Mouse (Mus musculus) kidney, embryonic 14.5 days (tissue): ENCODE measurements around the gene Sycp2. TPM values are rescaled to one million over a fixed set of nuclear protein-coding genes. Genes with fewer than 3 reads are reported as not detected.

Experiments used
- ATAC-seq: fragments of 200-750 bp; cut with Nextera tagmentation; 2 replicates; pipeline ENCODE4 v1.8.0; 2017; ENCODE audit warnings: moderate number of reproducible peaks, mild to moderate bottlenecking, moderate TSS enrichment, moderate library complexity; ENCODE audit not compliant: low FRiP score, low TSS enrichment
- H3K27ac ChIP-seq: fragments of 300-500 bp; sonication (generic); 2 replicates; pipeline ENCODE4 v1.5.1; 2014; ENCODE audit warnings: low read depth, mild to moderate bottlenecking, low read length, moderate library complexity, mixed read lengths
- H3K27me3 ChIP-seq: fragments of 300-500 bp; sonication (generic); 2 replicates; pipeline ENCODE4 v1.6.1; 2014; ENCODE audit warnings: mild to moderate bottlenecking, low read length; ENCODE audit not compliant: control insufficient read depth, insufficient read depth
- H3K36me3 ChIP-seq: fragments of 300-500 bp; sonication (generic); 2 replicates; pipeline ENCODE4 v1.6.1; 2014; ENCODE audit warnings: low read length, mixed read lengths; ENCODE audit not compliant: control insufficient read depth, insufficient read depth
- H3K4me1 ChIP-seq: fragments of 300-500 bp; sonication (generic); 2 replicates; pipeline ENCODE4 v1.6.1; 2014; ENCODE audit warnings: low read length, mixed read lengths; ENCODE audit not compliant: control insufficient read depth, insufficient read depth
- H3K4me2 ChIP-seq: fragments of 300-500 bp; sonication (generic); replicated peaks from 2 replicates; pipeline ENCODE4 v1.6.1; 2014; ENCODE audit warnings: low read depth, mild to moderate bottlenecking, low read length
- H3K4me3 ChIP-seq: fragments of 300-500 bp; sonication (generic); 2 replicates; pipeline ENCODE4 v1.5.1; 2014; ENCODE audit warnings: mild to moderate bottlenecking, low read length
- H3K9ac ChIP-seq: fragments of 300-500 bp; sonication (generic); 2 replicates; pipeline ENCODE4 v1.6.1; 2014; ENCODE audit warnings: low read depth, mild to moderate bottlenecking, low read length, moderate library complexity
- H3K9me3 ChIP-seq: fragments of 300-500 bp; sonication (generic); 2 replicates; pipeline ENCODE4 v1.6.1; 2016; ENCODE audit warnings: low read length; ENCODE audit not compliant: control insufficient read depth
- WGBS: fragments of 180-500 bp; shearing (Covaris S2); extraction: QIAGEN DNeasy Blood & Tissue Kit; methylation state at CpG from one replicate; pipeline ENCODE4 v1.1.7; 2014; 5-methylcytosine and 5-hydroxymethylcytosine counted together
- polyA plus RNA-seq: library from polyadenylated mRNA; unstranded; fragments of >200 nt; fragmentation: Nextera tagmentation; extraction: Ambion mirVana; gene quantifications from 2 replicates; pipeline ENCODE4 v1.2.1, GENCODE M21; 2014

Sycp2 gene
- polyA plus RNA-seq, 1 experiment from 2014 or later = not detected

DNA sequence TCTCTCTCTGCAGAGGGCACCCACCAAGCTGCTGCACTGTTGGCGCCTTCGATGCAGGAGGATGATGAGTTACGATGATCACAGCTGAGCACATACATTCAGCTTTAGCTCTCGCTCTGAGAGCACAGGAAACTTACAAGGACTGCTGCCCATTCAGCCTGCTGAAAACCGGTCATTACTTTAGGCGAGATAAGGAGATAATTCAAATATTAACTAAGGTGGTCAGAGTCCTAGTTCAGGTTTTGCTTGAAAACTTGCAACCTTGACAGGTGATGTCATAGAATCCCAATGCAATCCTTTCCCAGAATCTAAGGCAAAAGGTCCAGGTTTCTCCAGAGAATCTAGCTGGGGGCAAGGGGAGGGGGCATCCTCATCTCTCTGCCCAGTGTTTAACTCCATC is 21.9 kb upstream of the Sycp2 start:
- Histone ChIP-seq H3K36me3 (no peaks in the 10 kb centered on the region), H3K4me3 (no peak overlapping the region), H3K4me2 (no peak overlapping the region), H3K9ac (no peak overlapping the region), H3K9me3 (no peaks in the 10 kb centered on the region), H3K27ac (no peak overlapping the region), H3K4me1 (no peaks in the 10 kb centered on the region), H3K27me3 (no peaks in the 10 kb centered on the region)
- 72% methylated on average over 6 of the region's 6 CpGs for WGBS
- ATAC-seq = no peak

- Histone ChIP-seq H3K4me1 (no peaks in the 10 kb centered on the region), H3K27ac (no peak overlapping the region)
- 87% methylated on average over 4 of the region's 4 CpGs for WGBS
These were observed 21.2 kb upstream of the Sycp2 start for GRCm38 (mm10) chr2:178428676-178429075.

GRCm38 (mm10) chr2:178428183-178428582 is 20.7 kb upstream of the Sycp2 start:
- no peaks in the 10 kb centered on the region for H3K9me3 ChIP-seq
- no peak overlapping the region for H3K27ac ChIP-seq
- ATAC-seq = no peak
- no peaks in the 10 kb centered on the region for H3K36me3 ChIP-seq
- H3K9ac ChIP-seq = no peak overlapping the region
- WGBS = 81% methylated on average over 9 of the region's 9 CpGs
- no peak overlapping the region for H3K4me2 ChIP-seq
- no peaks in the 10 kb centered on the region for H3K4me1 ChIP-seq
- H3K27me3 ChIP-seq = no peaks in the 10 kb centered on the region
- no peak overlapping the region for H3K4me3 ChIP-seq

More at GRCm38 (mm10) chr2:178428676-178429075, 21.2 kb upstream of the Sycp2 start:
- Histone ChIP-seq H3K4me2 (no peak overlapping the region), H3K36me3 (no peaks in the 10 kb centered on the region), H3K9ac (no peak overlapping the region), H3K27me3 (no peaks in the 10 kb centered on the region), H3K9me3 (no peaks in the 10 kb centered on the region), H3K4me3 (no peak overlapping the region)
- no peak for ATAC-seq

DNA sequence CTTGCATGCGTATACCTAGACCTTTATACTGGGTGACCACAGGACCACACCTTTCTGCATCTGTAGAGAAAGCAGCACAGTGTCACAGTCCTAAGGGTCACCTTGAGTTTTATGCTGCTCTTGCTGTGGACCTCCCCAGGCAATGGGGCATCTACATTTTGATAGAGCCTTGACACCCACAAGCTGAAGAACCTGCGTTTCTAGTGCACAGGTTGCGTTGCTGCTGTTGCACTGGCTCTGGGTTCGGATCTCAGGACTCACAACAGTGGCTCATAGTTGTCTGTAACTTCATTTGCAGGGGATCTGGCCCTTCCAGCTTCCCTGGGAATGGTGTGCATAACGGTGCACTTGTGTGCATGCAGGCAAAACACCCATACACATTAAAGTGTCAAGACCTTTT is 19.7 kb upstream of the Sycp2 start:
- H3K36me3 ChIP-seq = no peaks in the 10 kb centered on the region
- H3K9ac ChIP-seq = no peak overlapping the region
- H3K4me2 ChIP-seq = no peak overlapping the region
- no peak overlapping the region for H3K27ac ChIP-seq
- WGBS = 79% methylated on average over 5 of the region's 5 CpGs
- no peaks in the 10 kb centered on the region for H3K27me3 ChIP-seq
- H3K4me3 ChIP-seq = no peak overlapping the region
- no peak for ATAC-seq
- no peaks in the 10 kb centered on the region for H3K9me3 ChIP-seq
- H3K4me1 ChIP-seq = no peaks in the 10 kb centered on the region

- H3K9ac ChIP-seq = no peak overlapping the region
- H3K27ac ChIP-seq = no peak overlapping the region
- H3K4me2 ChIP-seq = no peak overlapping the region
- no peaks in the 10 kb centered on the region for H3K9me3 ChIP-seq
- WGBS = 44% methylated on average over 4 of the region's 4 CpGs
- H3K4me1 ChIP-seq = no peaks in the 10 kb centered on the region
- no peaks in the 10 kb centered on the region for H3K36me3 ChIP-seq
- peak; percentile 24; the same call in 1 of the 2 replicates for ATAC-seq
- H3K27me3 ChIP-seq = no peaks in the 10 kb centered on the region
- H3K4me3 ChIP-seq = no peak overlapping the region
These were observed 18.7 kb upstream of the Sycp2 start for GRCm38 (mm10) chr2:178426229-178426628.

DNA sequence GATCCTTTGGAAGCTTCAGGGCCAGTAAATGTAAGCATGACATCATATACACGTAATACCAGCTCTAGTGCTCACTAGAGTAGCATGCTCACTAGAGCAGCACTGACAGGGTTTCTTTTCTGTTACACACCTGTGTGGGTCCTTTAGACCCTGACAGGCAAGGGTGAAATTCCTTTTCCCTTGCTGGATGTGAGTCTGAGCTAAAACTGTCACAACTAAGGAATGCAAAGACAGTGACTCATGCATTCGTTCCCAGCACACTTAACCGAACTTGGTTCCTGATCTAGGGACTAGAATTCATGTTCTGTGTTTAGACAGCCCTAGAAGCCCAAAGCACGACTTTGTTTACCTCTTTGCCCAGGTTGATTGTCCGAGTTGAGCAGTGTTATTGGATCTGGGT is 15.7 kb upstream of the Sycp2 start:
- 76% methylated on average over 5 of the region's 5 CpGs for WGBS
- no peaks in the 10 kb centered on the region for H3K4me1 ChIP-seq
- no peak for ATAC-seq
- H3K9me3 ChIP-seq = no peaks in the 10 kb centered on the region
- no peaks in the 10 kb centered on the region for H3K27me3 ChIP-seq
- no peak overlapping the region for H3K4me3 ChIP-seq
- H3K36me3 ChIP-seq = peaks cover 2% of the 10 kb centered on the region; the same call in 1 of the 2 replicates
- H3K4me2 ChIP-seq = no peak overlapping the region
- no peak overlapping the region for H3K27ac ChIP-seq
- no peak overlapping the region for H3K9ac ChIP-seq

GRCm38 (mm10) chr2:178422186-178422585 is 14.7 kb upstream of the Sycp2 start:
- no peak overlapping the region for H3K27ac ChIP-seq
- no peaks in the 10 kb centered on the region for H3K27me3 ChIP-seq
- H3K4me2 ChIP-seq = no peak overlapping the region
- no peak overlapping the region for H3K4me3 ChIP-seq
- no peak for ATAC-seq
- no peaks in the 10 kb centered on the region for H3K4me1 ChIP-seq
- H3K9ac ChIP-seq = no peak overlapping the region
- no peaks in the 10 kb centered on the region for H3K9me3 ChIP-seq
- H3K36me3 ChIP-seq = peaks cover 2% of the 10 kb centered on the region; the same call in 1 of the 2 replicates
- 55% methylated on average over 2 of the region's 3 CpGs for WGBS

DNA sequence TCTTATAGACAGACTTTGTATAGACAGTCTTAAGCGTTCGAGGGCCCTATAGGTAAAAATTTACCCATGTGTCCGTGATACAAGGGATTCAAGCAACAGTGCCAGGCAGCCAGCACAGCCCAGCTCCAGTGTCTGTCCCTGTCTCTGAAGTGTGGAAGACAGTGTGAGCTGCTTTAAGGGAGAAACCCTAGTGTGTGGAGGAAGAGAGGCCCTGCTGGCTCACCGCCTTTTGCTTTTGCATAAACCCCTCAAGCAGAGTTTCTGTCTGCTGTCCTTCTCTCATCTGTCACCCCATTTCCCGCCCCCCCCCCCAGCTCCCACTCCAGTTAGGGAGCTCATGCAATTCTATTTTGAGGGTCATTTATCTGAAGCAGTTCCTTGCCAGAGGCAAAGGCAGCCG is 14.1 kb upstream of the Sycp2 start:
- Histone ChIP-seq H3K27me3 (no peaks in the 10 kb centered on the region), H3K27ac (no peak overlapping the region), H3K4me2 (no peak overlapping the region), H3K4me3 (no peak overlapping the region), H3K9ac (no peak overlapping the region), H3K9me3 (no peaks in the 10 kb centered on the region), H3K36me3 (peaks cover 2% of the 10 kb centered on the region; the same call in 1 of the 2 replicates), H3K4me1 (no peaks in the 10 kb centered on the region)
- WGBS = 45% methylated on average over 6 of the region's 6 CpGs
- ATAC-seq = no peak

- Histone ChIP-seq H3K9me3 (no peaks in the 10 kb centered on the region), H3K4me3 (no peak overlapping the region), H3K27me3 (no peaks in the 10 kb centered on the region), H3K4me2 (no peak overlapping the region), H3K4me1 (peaks cover 2% of the 10 kb centered on the region; the same call in 1 of the 2 replicates), H3K27ac (no peak overlapping the region), H3K36me3 (peaks cover 2% of the 10 kb centered on the region; the same call in 1 of the 2 replicates), H3K9ac (no peak overlapping the region)
- ATAC-seq = no peak
- 87% methylated on average over 9 of the region's 9 CpGs for WGBS
These were observed 13.1 kb upstream of the Sycp2 start for GRCm38 (mm10) chr2:178420576-178420975.
